ENCODE assay signal across 8 mouse cellular contexts in the genomic region with DNA sequence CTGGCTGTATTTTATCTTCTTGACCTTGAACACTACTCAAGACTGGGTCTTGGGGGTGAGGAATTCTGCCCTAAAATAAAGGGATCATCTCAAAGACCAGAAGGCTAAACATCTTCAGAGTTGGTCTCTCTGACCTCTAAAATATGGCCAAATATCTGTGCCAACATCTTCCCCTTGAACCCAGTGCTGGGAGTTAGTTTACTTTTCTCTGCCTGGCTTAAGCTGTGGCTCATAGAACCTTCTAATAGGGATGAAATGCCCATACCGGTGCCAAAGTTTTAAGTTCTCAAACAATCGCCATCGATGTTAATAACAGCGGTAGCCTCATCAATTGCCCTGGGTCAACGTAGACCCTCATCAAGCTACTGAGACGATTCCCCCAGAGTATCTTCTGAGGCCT. TPM values are rescaled to one million over a fixed set of nuclear protein-coding genes. Genes with fewer than 3 reads are reported as not detected.
DNase-seq lines count a peak whose midpoint lies in the region; ATAC-seq and TF ChIP-seq lines count a peak whose summit lies in the region.

No protein-coding gene starts in this region.

- H3K9ac ChIP-seq in heart, embryonic 13.5 days = peak overlapping the region; percentile 89
- no peak overlapping the region; the same call in 1 of the 2 replicates for H3K9ac ChIP-seq in hindbrain, embryonic 11.5 days (ENCODE audit: low read depth, low read length)

- H3K4me2 ChIP-seq in heart, embryonic 13.5 days = peak overlapping the region; percentile 88
- H3K4me2 ChIP-seq in hindbrain, embryonic 11.5 days (replicated peaks; ENCODE audit: low read depth, low read length) = peak overlapping the region; percentile 87

- peaks cover 31% of the 10 kb centered on the region for H3K27me3 ChIP-seq in heart, embryonic 13.5 days (replicated peaks)
- H3K27me3 ChIP-seq in E14TG2a.4 (ENCODE audit: insufficient read depth, low read length) = peaks cover 79% of the 10 kb centered on the region
- peaks cover 25% of the 10 kb centered on the region for H3K27me3 ChIP-seq in hindbrain, embryonic 11.5 days (ENCODE audit: control insufficient read depth, insufficient read depth, low read length)
- peaks cover 76% of the 10 kb centered on the region for H3K27me3 ChIP-seq in midbrain, embryonic 10.5 days (ENCODE audit: low read depth, poor library complexity, severe bottlenecking)

- H3K4me3 ChIP-seq in heart, embryonic 13.5 days = peak overlapping the region; percentile 67
- H3K4me3 ChIP-seq in E14TG2a.4 (replicated peaks; ENCODE audit: low read length) = peak overlapping the region; percentile 82
- peak overlapping the region; percentile 36 for H3K4me3 ChIP-seq in hindbrain, embryonic 11.5 days (ENCODE audit: low read depth, low read length)
- peak overlapping the region; percentile 69 for H3K4me3 ChIP-seq in midbrain, embryonic 10.5 days

- H3K27ac ChIP-seq in heart, embryonic 13.5 days (replicated peaks) = peak overlapping the region; percentile 95
- H3K27ac ChIP-seq in hindbrain, embryonic 11.5 days (ENCODE audit: low read depth, low read length) = no peak overlapping the region
- peak overlapping the region; percentile 73; the same call in 1 of the 2 replicates for H3K27ac ChIP-seq in midbrain, embryonic 10.5 days (replicated peaks)

- no peak for ATAC-seq in heart, embryonic 13.5 days (ENCODE audit: extremely low read depth, insufficient number of reproducible peaks, low FRiP score, low TSS enrichment)
- no peak for ATAC-seq in hindbrain, embryonic 11.5 days (ENCODE audit: low FRiP score)

- 4% methylated on average over 6 of the region's 6 CpGs for WGBS in heart, embryonic 13.5 days
- WGBS in hindbrain, embryonic 11.5 days = 4% methylated on average over 6 of the region's 6 CpGs
- 6% methylated on average over 6 of the region's 6 CpGs for WGBS in midbrain, embryonic 10.5 days

- H3K9me3 ChIP-seq in heart, embryonic 13.5 days = no peaks in the 10 kb centered on the region
- H3K9me3 ChIP-seq in E14TG2a.4 (ENCODE audit: low read length) = no peaks in the 10 kb centered on the region
- H3K9me3 ChIP-seq in hindbrain, embryonic 11.5 days (ENCODE audit: control insufficient read depth, low read length) = no peaks in the 10 kb centered on the region
- no peaks in the 10 kb centered on the region for H3K9me3 ChIP-seq in midbrain, embryonic 10.5 days (replicated peaks)

- H3K36me3 ChIP-seq in heart, embryonic 13.5 days = peaks cover 20% of the 10 kb centered on the region; the same call in 1 of the 2 replicates
- H3K36me3 ChIP-seq in E14TG2a.4 (ENCODE audit: insufficient read depth, low read length) = no peaks in the 10 kb centered on the region
- no peaks in the 10 kb centered on the region for H3K36me3 ChIP-seq in hindbrain, embryonic 11.5 days (ENCODE audit: control insufficient read depth, insufficient read depth, low read length)
- no peaks in the 10 kb centered on the region for H3K36me3 ChIP-seq in midbrain, embryonic 10.5 days

- TF ChIP-seq CTCF in E14TG2a.4 (conservative IDR thresholded peaks at IDR 0.05; ENCODE audit: low read length) = no peak

- DNase-seq in heart, postnatal 4 days = no peak
- DNase-seq in hindbrain, embryonic 11.5 days (ENCODE audit: low spot score) = no peak
- DNase-seq in midbrain, embryonic 10.5 days (ENCODE audit: low spot score) = peak; percentile 16
- no peak for DNase-seq in frontal cortex, postnatal 14 days (ENCODE audit: low spot score in 2 of 2)
- no peak for DNase-seq in kidney, postnatal 25 days
- DNase-seq in MN1 (ENCODE audit: low spot score) = no peak

- peaks cover 60% of the 10 kb centered on the region for H3K4me1 ChIP-seq in heart, embryonic 13.5 days
- H3K4me1 ChIP-seq in E14TG2a.4 (replicated peaks; ENCODE audit: low read depth, low read length) = peaks cover 54% of the 10 kb centered on the region
- peaks cover 2% of the 10 kb centered on the region; the same call in 1 of the 2 replicates for H3K4me1 ChIP-seq in hindbrain, embryonic 11.5 days (replicated peaks; ENCODE audit: control insufficient read depth, insufficient read depth, low read length)
- peaks cover 23% of the 10 kb centered on the region for H3K4me1 ChIP-seq in midbrain, embryonic 10.5 days

RNA-seq across cellular contexts. Expression of a gene that starts 0.4 kb away (rescaled TPM):
- polyA plus RNA-seq in heart, embryonic 13.5 days (2015; fragmentation: Nextera tagmentation; extraction: Ambion mirVana) = 28.8 and 30.1 TPM in 2 replicates
- 100 to 1,000 TPM; 190 to 194 TPM for total RNA-seq in heart, postnatal 4 days (2021)
- polyA plus RNA-seq in hindbrain, embryonic 11.5 days (2014; fragmentation: Nextera tagmentation; extraction: Ambion mirVana) = 0.14 and 0.22 TPM in 2 replicates
- not detected in 2 replicates for polyA plus RNA-seq in midbrain, embryonic 10.5 days (2016; fragmentation: Nextera tagmentation; extraction: Ambion mirVana)

RNA-seq across cellular contexts. Expression of a gene that starts 27.6 kb away (rescaled TPM):
- polyA plus RNA-seq in heart, embryonic 13.5 days (2015; fragmentation: Nextera tagmentation; extraction: Ambion mirVana) = 2.6 and 3.3 TPM in 2 replicates
- 10 to 100 TPM; 17.3 to 17.4 TPM for total RNA-seq in heart, postnatal 4 days (2021)
- polyA plus RNA-seq in hindbrain, embryonic 11.5 days (2014; fragmentation: Nextera tagmentation; extraction: Ambion mirVana) = 13.1 and 13.9 TPM in 2 replicates
- polyA plus RNA-seq in midbrain, embryonic 10.5 days (2016; fragmentation: Nextera tagmentation; extraction: Ambion mirVana) = 7.4 and 11.8 TPM in 2 replicates

RNA-seq across cellular contexts. Expression of a gene that starts 31.5 kb away (rescaled TPM):
- polyA plus RNA-seq in heart, embryonic 13.5 days (2015; fragmentation: Nextera tagmentation; extraction: Ambion mirVana) = 7.8 and 7.9 TPM in 2 replicates
- total RNA-seq in heart, postnatal 4 days (2021) = 10 to 100 TPM; 76.8 to 81.0 TPM
- polyA plus RNA-seq in hindbrain, embryonic 11.5 days (2014; fragmentation: Nextera tagmentation; extraction: Ambion mirVana) = 12.6 and 18.6 TPM in 2 replicates
- 10.9 and 11.7 TPM in 2 replicates for polyA plus RNA-seq in midbrain, embryonic 10.5 days (2016; fragmentation: Nextera tagmentation; extraction: Ambion mirVana)

RNA-seq across cellular contexts. Expression of a gene that starts 53.1 kb away (rescaled TPM):
- polyA plus RNA-seq in heart, embryonic 13.5 days (2015; fragmentation: Nextera tagmentation; extraction: Ambion mirVana) = 1.1 and 1.6 TPM in 2 replicates
- 1 to 10 TPM; 1.4 to 1.5 TPM for total RNA-seq in heart, postnatal 4 days (2021)
- 2.1 and 3.0 TPM in 2 replicates for polyA plus RNA-seq in hindbrain, embryonic 11.5 days (2014; fragmentation: Nextera tagmentation; extraction: Ambion mirVana)
- polyA plus RNA-seq in midbrain, embryonic 10.5 days (2016; fragmentation: Nextera tagmentation; extraction: Ambion mirVana) = 3.9 and 4.2 TPM in 2 replicates

RNA-seq across cellular contexts. Expression of a gene that starts 53.9 kb away (rescaled TPM):
- polyA plus RNA-seq in heart, embryonic 13.5 days (2015; fragmentation: Nextera tagmentation; extraction: Ambion mirVana) = 23.5 and 27.7 TPM in 2 replicates
- 10 to 100 TPM; 12.0 to 13.7 TPM for total RNA-seq in heart, postnatal 4 days (2021)
- polyA plus RNA-seq in hindbrain, embryonic 11.5 days (2014; fragmentation: Nextera tagmentation; extraction: Ambion mirVana) = 27.7 and 27.9 TPM in 2 replicates
- polyA plus RNA-seq in midbrain, embryonic 10.5 days (2016; fragmentation: Nextera tagmentation; extraction: Ambion mirVana) = 31.3 and 36.5 TPM in 2 replicates

Comparison
In these comparisons a context has a peak if more than half of its experiments do, and no peak if none do; other contexts are left out.
1. RNA of a gene that starts 0.4 kb away (polyA plus RNA-seq): 28.8 to 30.1 TPM in heart, embryonic 13.5 days; 0.14 to 0.22 TPM in hindbrain, embryonic 11.5 days and not detected in midbrain, embryonic 10.5 days; every median in the first group is over 10 times any median in the second.
2. Peak in every context shown above with its lines, with median percentiles within 50 percentile points of each other: H3K4me3 ChIP-seq.